Mouse (Mus musculus): ENCODE measurements around the gene Itih2.

- TF ChIP-seq CTCF (IDR thresholded peaks at IDR 0.05) (no peak), EP300 (IDR thresholded peaks at IDR 0.05; ENCODE audit: insufficient read depth, low read depth, low read length) (no peak)
Measured at GRCm38 (mm10) chr2:10162011-10162410, 30.8 kb upstream of the Itih2 start.

All from heart, adult 2 months (tissue).